Mouse (Mus musculus) small intestine, adult 2 months (tissue): ENCODE results near the gene Trpm3. TPM values are rescaled to one million over a fixed set of nuclear protein-coding genes. Genes with fewer than 3 reads are reported as not detected.

Experiments
- H3K27ac ChIP-seq: fragments of 200-500 bp; 2 replicates; pipeline ENCODE4 v1.5.1; 2012; ENCODE audit warnings: low read depth, low read length, control low read depth, inconsistent platforms; ENCODE audit not compliant: insufficient read depth
- H3K27me3 ChIP-seq: fragments of 200-500 bp; 2 replicates; pipeline ENCODE4 v1.6.1; 2012; ENCODE audit warnings: mild to moderate bottlenecking, moderate library complexity, low read length, inconsistent platforms; ENCODE audit not compliant: control insufficient read depth, insufficient read depth
- H3K36me3 ChIP-seq: fragments of 200-500 bp; 2 replicates; pipeline ENCODE4 v1.6.1; 2012; ENCODE audit warnings: mild to moderate bottlenecking, low read length, control low read depth, inconsistent platforms; ENCODE audit not compliant: control insufficient read depth, insufficient read depth
- H3K4me1 ChIP-seq: fragments of 200-500 bp; 2 replicates; pipeline ENCODE4 v1.6.1; 2012; ENCODE audit warnings: low read length, inconsistent platforms, mixed read lengths; ENCODE audit not compliant: control insufficient read depth, insufficient read depth, insufficient read length
- H3K4me3 ChIP-seq: fragments of 200-500 bp; 2 replicates; pipeline ENCODE4 v1.5.1; 2012; ENCODE audit warnings: low read depth, mild to moderate bottlenecking, control low read depth, inconsistent platforms, low read length, moderate library complexity
- CTCF ChIP-seq: fragments of 200-500 bp; IDR thresholded peaks from 2 replicates; pipeline ENCODE4 v1.5.1; 2012; ENCODE audit warnings: low read depth, mild to moderate bottlenecking, control low read depth, inconsistent platforms, low read length, moderate library complexity, mixed read lengths; ENCODE audit not compliant: insufficient replicate concordance, insufficient read length; ENCODE audit errors: extremely low read depth
- POLR2A ChIP-seq: fragments of 200-500 bp; IDR thresholded peaks from 2 replicates; pipeline ENCODE4 v1.6.1; 2012; ENCODE audit warnings: low read depth, mild to moderate bottlenecking, control low read depth, inconsistent platforms, low read length, moderate library complexity
- WGBS: fragments of 180-500 bp; shearing (Covaris S2); methylation state at CpG from one replicate; pipeline ENCODE4 v1.1.7; 2018; 5-methylcytosine and 5-hydroxymethylcytosine counted together
- polyA plus RNA-seq: library from polyadenylated mRNA; depleted of rRNA; stranded (reverse); fragments of >200 nt; gene quantifications from 2 replicates; pipeline ENCODE4 v1.2.3, GENCODE M21; 2012

Trpm3 gene
- polyA plus RNA-seq, 1 experiment = 0.09 TPM

DNA sequence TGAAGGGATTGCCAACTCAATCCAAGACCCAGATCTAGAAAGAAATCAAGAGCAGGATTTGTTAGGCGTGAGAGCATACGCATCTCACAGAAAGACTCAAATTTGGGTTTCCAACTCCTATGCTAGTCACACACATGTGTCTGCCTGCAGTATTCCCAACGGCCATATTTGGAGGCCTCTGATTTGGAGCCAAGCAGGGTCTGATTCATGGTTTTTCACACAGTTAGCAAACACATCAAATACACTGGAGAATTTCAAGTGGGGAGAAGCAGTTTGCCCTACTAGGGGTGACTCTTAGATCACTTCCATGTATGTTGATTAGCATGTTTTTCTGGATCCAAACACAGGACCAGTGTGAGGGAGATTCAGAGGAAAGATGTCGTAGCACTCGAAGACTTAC, 855.7 kb downstream of the Trpm3 start:
- TF ChIP-seq CTCF (no peak), POLR2A (no peak)
- H3K36me3 ChIP-seq = no peaks in the 10 kb centered on the region
- no peak overlapping the region for H3K27ac ChIP-seq
- no peaks in the 10 kb centered on the region for H3K27me3 ChIP-seq
- WGBS = 92% methylated on average over 5 of the region's 5 CpGs
- no peaks in the 10 kb centered on the region for H3K4me1 ChIP-seq
- H3K4me3 ChIP-seq = no peak overlapping the region

DNA sequence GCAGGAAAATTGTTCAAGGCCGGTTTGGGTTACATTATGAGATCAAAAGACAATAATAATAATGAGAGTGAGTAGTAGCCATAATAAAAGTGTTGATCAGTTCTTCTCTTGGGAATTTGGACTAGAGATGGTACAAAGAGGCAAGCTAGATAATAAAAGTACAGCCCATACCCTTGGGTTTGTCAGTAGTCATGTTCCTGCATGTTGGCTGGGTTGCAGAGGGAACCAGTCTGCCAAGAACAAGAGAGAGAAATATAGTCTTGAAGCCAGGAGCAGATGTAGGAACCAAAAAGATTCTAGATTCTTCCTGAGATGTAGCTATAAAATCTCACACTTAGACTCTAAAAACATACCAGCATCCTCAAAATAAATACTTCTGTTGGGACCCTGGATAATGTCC, 861.4 kb downstream of the Trpm3 start:
- no peaks in the 10 kb centered on the region for H3K4me1 ChIP-seq
- H3K27ac ChIP-seq = no peak overlapping the region
- H3K27me3 ChIP-seq = no peaks in the 10 kb centered on the region
- no peak overlapping the region for H3K4me3 ChIP-seq
- 97% methylated on average over 1 of the region's 1 CpGs for WGBS
- no peaks in the 10 kb centered on the region for H3K36me3 ChIP-seq
- TF ChIP-seq CTCF (no peak), POLR2A (no peak)

DNA sequence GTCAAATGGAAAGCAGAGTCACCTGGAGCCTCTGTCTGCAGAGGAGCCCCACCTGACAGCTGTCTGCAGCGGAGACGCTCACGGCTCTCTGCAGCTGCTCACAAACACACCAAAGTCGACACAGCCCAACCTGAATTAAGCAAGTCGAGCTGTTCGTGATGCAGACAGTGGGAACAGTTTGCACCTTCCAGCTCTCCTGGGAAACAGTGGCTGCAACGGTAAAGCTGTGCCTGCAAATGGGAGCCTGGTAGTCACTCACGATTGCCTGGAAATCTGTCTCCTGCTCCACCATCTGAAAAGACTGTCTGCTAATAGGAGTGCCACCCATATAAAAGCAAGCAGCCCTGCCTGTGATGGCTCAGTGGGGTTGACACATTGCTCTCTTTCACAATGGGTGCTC, 865.0 kb downstream of the Trpm3 start:
- H3K27me3 ChIP-seq = no peaks in the 10 kb centered on the region
- 41% methylated on average over 8 of the region's 8 CpGs for WGBS
- no peak overlapping the region for H3K27ac ChIP-seq
- H3K36me3 ChIP-seq = no peaks in the 10 kb centered on the region
- no peaks in the 10 kb centered on the region for H3K4me1 ChIP-seq
- TF ChIP-seq CTCF (no peak), POLR2A (no peak)
- H3K4me3 ChIP-seq = no peak overlapping the region

DNA sequence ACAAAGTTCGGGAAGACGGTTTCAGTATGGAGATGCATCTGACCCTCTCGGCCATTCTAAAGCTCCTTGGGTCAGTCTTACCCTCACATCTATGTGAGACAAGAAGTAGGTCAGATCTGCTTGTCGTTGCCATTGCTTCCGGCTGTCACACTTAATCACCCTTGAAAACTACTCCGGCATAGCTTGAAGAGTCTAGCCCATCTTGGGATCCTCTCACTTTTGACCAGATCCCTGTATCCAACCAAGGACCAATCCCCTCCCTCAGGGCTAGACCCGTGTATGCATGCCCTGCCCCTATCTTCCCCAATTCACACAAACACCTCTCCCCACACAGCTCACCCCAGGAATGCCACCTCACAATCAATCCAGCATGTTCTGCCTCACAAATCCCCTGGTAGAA, 867.0 kb downstream of the Trpm3 start:
- no peaks in the 10 kb centered on the region for H3K36me3 ChIP-seq
- no peak overlapping the region for H3K4me3 ChIP-seq
- no peak for TF ChIP-seq POLR2A
- no peak for TF ChIP-seq CTCF
- H3K4me1 ChIP-seq = no peaks in the 10 kb centered on the region
- H3K27ac ChIP-seq = no peak overlapping the region
- H3K27me3 ChIP-seq = no peaks in the 10 kb centered on the region
- 89% methylated on average over 7 of the region's 7 CpGs for WGBS

DNA sequence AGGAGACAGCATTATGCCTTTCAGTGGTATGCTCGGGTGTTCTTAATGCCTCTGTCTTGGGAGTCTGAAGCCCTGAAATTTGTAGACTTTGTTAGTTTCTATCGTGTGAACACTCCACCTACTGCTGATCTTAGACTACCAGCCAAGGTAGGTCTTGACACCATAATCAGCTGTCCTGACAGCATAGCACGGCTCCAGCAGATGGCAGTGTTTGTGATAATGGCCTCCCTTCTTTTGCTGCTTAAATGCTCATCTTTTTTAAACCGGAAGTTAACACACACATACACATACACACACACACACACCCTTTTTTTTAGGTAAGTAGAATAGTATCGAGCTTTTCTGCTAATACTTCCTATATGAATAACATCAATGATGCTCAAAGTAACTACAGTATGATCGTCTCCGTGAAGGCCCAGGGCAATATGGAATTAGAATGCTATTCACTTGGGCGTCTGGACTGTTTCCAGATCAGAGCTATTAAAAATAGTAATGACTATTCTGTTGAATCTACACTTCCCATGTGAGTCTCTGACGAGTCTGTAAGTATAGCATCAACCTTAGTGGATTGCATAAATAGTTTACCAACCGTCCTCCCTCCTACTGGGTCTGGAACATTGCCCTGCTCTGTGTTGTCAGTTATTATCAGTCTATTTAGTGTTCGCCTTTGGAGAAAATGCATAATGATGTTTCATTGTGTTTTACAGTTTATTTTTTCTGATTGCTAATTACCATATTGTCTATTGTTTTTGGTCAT, 867.8 kb downstream of the Trpm3 start:
- no peak overlapping the region for H3K27ac ChIP-seq
- TF ChIP-seq POLR2A = no peak
- peak; percentile 31; the same call in 1 of the 2 replicates for TF ChIP-seq CTCF
- no peaks in the 10 kb centered on the region for H3K27me3 ChIP-seq
- H3K4me3 ChIP-seq = no peak overlapping the region
- no peaks in the 10 kb centered on the region for H3K36me3 ChIP-seq
- 55% methylated on average over 11 of the region's 11 CpGs for WGBS
- no peaks in the 10 kb centered on the region for H3K4me1 ChIP-seq

DNA sequence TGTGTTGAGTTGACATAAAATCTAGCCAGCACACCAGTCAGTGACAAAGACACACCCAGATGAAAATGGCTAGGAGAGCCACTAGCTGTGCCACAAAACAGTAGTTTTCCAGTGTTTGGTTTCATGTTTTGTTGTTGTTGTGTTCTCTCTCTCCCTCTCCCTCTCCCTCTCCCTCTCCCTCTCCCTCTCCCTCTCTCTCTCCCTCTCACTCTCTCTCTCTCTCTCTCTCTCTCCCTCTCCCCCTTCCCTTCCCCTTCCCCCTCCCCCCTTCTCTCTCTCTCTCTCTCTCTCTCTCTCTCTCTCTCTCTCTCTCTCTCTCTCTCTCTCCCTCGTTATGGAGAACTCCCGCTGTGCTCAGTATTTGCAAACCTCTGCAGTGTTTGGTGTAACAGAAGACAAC, 874.8 kb downstream of the Trpm3 start:
- Histone ChIP-seq H3K27me3 (no peaks in the 10 kb centered on the region), H3K36me3 (no peaks in the 10 kb centered on the region), H3K27ac (no peak overlapping the region), H3K4me1 (no peaks in the 10 kb centered on the region), H3K4me3 (no peak overlapping the region)
- TF ChIP-seq CTCF (no peak), POLR2A (no peak)
- WGBS = 51% methylated on average over 2 of the region's 2 CpGs

DNA sequence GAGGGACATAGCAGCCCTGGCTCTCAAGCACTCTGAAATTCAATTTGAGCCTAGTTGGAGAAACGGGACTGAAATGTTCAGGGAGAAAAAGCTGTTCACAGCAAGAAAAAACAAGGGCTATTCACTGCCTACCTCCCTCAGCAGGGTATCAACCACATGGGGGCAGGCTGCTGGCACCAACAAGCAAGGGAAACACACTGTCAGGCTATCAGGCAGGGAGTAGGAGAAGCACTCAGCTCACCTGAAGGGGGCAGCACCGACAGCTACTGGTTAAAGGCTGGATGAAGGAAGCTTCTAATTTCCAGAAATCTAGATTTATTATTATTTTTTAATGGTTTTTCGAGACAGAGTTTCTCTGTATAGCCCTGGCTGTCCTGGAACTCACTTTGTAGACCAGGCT, 876.7 kb downstream of the Trpm3 start:
- H3K27ac ChIP-seq = no peak overlapping the region
- no peaks in the 10 kb centered on the region for H3K36me3 ChIP-seq
- H3K27me3 ChIP-seq = no peaks in the 10 kb centered on the region
- H3K4me1 ChIP-seq = no peaks in the 10 kb centered on the region
- WGBS = 56% methylated on average over 3 of the region's 3 CpGs
- H3K4me3 ChIP-seq = no peak overlapping the region
- TF ChIP-seq POLR2A (no peak), CTCF (peak; percentile 71; the same call in 1 of the 2 replicates)
